Mouse (Mus musculus): ENCODE data around the gene Fgf22. TPM values are rescaled to one million over a fixed set of nuclear protein-coding genes. Genes with fewer than 3 reads are reported as not detected.

The Fgf22 gene
- polyA plus RNA-seq, 1 experiment, result 11.1 TPM

- 93% methylated on average over 12 of the region's 12 CpGs for WGBS
- Histone ChIP-seq H3K27me3 (ENCODE audit: control insufficient read depth, insufficient read depth, low read length) (no peaks in the 10 kb centered on the region), H3K4me1 (ENCODE audit: control insufficient read depth, insufficient read depth, low read length) (peaks cover 29% of the 10 kb centered on the region), H3K27ac (ENCODE audit: insufficient read depth, low read length) (no peak overlapping the region), H3K4me3 (replicated peaks; ENCODE audit: insufficient read depth, low read depth, low read length) (no peak overlapping the region)
- TF ChIP-seq CTCF (IDR thresholded peaks at IDR 0.05; ENCODE audit: borderline replicate concordance, insufficient read depth, low read depth, low read length) (no peak), POLR2A (IDR thresholded peaks at IDR 0.05; ENCODE audit: borderline replicate concordance, insufficient read depth, low read length) (no peak)
- DNase-seq, result no peak
These were observed 43.5 kb downstream of the Fgf22 start for GRCm38 (mm10) chr10:79798289-79798928.

GRCm38 (mm10) chr10:79800508-79800907 lies 45.6 kb downstream of the Fgf22 start:
- 24% methylated on average over 11 of the region's 11 CpGs for WGBS
- H3K4me1 ChIP-seq (ENCODE audit: control insufficient read depth, insufficient read depth, low read length), result peaks cover 40% of the 10 kb centered on the region
- DNase-seq, result no peak
- no peaks in the 10 kb centered on the region for H3K27me3 ChIP-seq (ENCODE audit: control insufficient read depth, insufficient read depth, low read length)
- no peak for TF ChIP-seq POLR2A (IDR thresholded peaks at IDR 0.05; ENCODE audit: borderline replicate concordance, insufficient read depth, low read length)
- TF ChIP-seq CTCF (IDR thresholded peaks at IDR 0.05; ENCODE audit: borderline replicate concordance, insufficient read depth, low read depth, low read length), result no peak
- H3K27ac ChIP-seq (ENCODE audit: insufficient read depth, low read length), result no peak overlapping the region; the same call in 1 of the 2 replicates
- no peak overlapping the region for H3K4me3 ChIP-seq (replicated peaks; ENCODE audit: insufficient read depth, low read depth, low read length)

GRCm38 (mm10) chr10:79801837-79802236 lies 47.0 kb downstream of the Fgf22 start:
- TF ChIP-seq CTCF (IDR thresholded peaks at IDR 0.05; ENCODE audit: borderline replicate concordance, insufficient read depth, low read depth, low read length) (no peak), POLR2A (IDR thresholded peaks at IDR 0.05; ENCODE audit: borderline replicate concordance, insufficient read depth, low read length) (no peak)
- Histone ChIP-seq H3K4me3 (replicated peaks; ENCODE audit: insufficient read depth, low read depth, low read length) (no peak overlapping the region), H3K27me3 (ENCODE audit: control insufficient read depth, insufficient read depth, low read length) (no peaks in the 10 kb centered on the region), H3K4me1 (ENCODE audit: control insufficient read depth, insufficient read depth, low read length) (peaks cover 52% of the 10 kb centered on the region), H3K27ac (ENCODE audit: insufficient read depth, low read length) (peak overlapping the region; percentile 49)
- DNase-seq, result no peak
- WGBS, result 30% methylated on average over 3 of the region's 3 CpGs

GRCm38 (mm10) chr10:79802331-79802971 lies 47.6 kb downstream of the Fgf22 start:
- 21% methylated on average over 11 of the region's 11 CpGs for WGBS
- Histone ChIP-seq H3K27me3 (ENCODE audit: control insufficient read depth, insufficient read depth, low read length) (no peaks in the 10 kb centered on the region), H3K27ac (ENCODE audit: insufficient read depth, low read length) (peak overlapping the region; percentile 49), H3K4me1 (ENCODE audit: control insufficient read depth, insufficient read depth, low read length) (peaks cover 58% of the 10 kb centered on the region), H3K4me3 (replicated peaks; ENCODE audit: insufficient read depth, low read depth, low read length) (no peak overlapping the region)
- no peak for TF ChIP-seq POLR2A (IDR thresholded peaks at IDR 0.05; ENCODE audit: borderline replicate concordance, insufficient read depth, low read length)
- no peak for TF ChIP-seq CTCF (IDR thresholded peaks at IDR 0.05; ENCODE audit: borderline replicate concordance, insufficient read depth, low read depth, low read length)
- peak; percentile 47 to 52 for DNase-seq

GRCm38 (mm10) chr10:79803716-79804323 lies 48.9 kb downstream of the Fgf22 start:
- peak overlapping the region; percentile 11 for H3K4me3 ChIP-seq (replicated peaks; ENCODE audit: insufficient read depth, low read depth, low read length)
- 14% methylated on average over 29 of the region's 29 CpGs for WGBS
- peak overlapping the region; percentile 66; the same call in 1 of the 2 replicates for H3K27ac ChIP-seq (ENCODE audit: insufficient read depth, low read length)
- no peaks in the 10 kb centered on the region for H3K27me3 ChIP-seq (ENCODE audit: control insufficient read depth, insufficient read depth, low read length)
- peak; percentile 70 for DNase-seq
- TF ChIP-seq CTCF (IDR thresholded peaks at IDR 0.05; ENCODE audit: borderline replicate concordance, insufficient read depth, low read depth, low read length) (no peak), POLR2A (IDR thresholded peaks at IDR 0.05; ENCODE audit: borderline replicate concordance, insufficient read depth, low read length) (no peak)
- H3K4me1 ChIP-seq (ENCODE audit: control insufficient read depth, insufficient read depth, low read length), result peaks cover 68% of the 10 kb centered on the region

- Histone ChIP-seq H3K27me3 (ENCODE audit: control insufficient read depth, insufficient read depth, low read length) (no peaks in the 10 kb centered on the region), H3K27ac (ENCODE audit: insufficient read depth, low read length) (peak overlapping the region; percentile 40; the same call in 1 of the 2 replicates), H3K4me1 (ENCODE audit: control insufficient read depth, insufficient read depth, low read length) (peaks cover 62% of the 10 kb centered on the region), H3K4me3 (replicated peaks; ENCODE audit: insufficient read depth, low read depth, low read length) (no peak overlapping the region)
- no peak for DNase-seq
- TF ChIP-seq CTCF (IDR thresholded peaks at IDR 0.05; ENCODE audit: borderline replicate concordance, insufficient read depth, low read depth, low read length) (no peak), POLR2A (IDR thresholded peaks at IDR 0.05; ENCODE audit: borderline replicate concordance, insufficient read depth, low read length) (no peak)
- 51% methylated on average over 11 of the region's 11 CpGs for WGBS
These were observed 50.8 kb downstream of the Fgf22 start for GRCm38 (mm10) chr10:79805636-79806035.

- WGBS, result 73% methylated on average over 9 of the region's 9 CpGs
- peaks cover 58% of the 10 kb centered on the region for H3K4me1 ChIP-seq (ENCODE audit: control insufficient read depth, insufficient read depth, low read length)
- H3K27ac ChIP-seq (ENCODE audit: insufficient read depth, low read length), result peak overlapping the region; percentile 65
These were observed 51.5 kb downstream of the Fgf22 start for GRCm38 (mm10) chr10:79806331-79806730.

More at GRCm38 (mm10) chr10:79806331-79806730, 51.5 kb downstream of the Fgf22 start:
- TF ChIP-seq CTCF (IDR thresholded peaks at IDR 0.05; ENCODE audit: borderline replicate concordance, insufficient read depth, low read depth, low read length), result no peak
- TF ChIP-seq POLR2A (IDR thresholded peaks at IDR 0.05; ENCODE audit: borderline replicate concordance, insufficient read depth, low read length), result no peak
- H3K4me3 ChIP-seq (replicated peaks; ENCODE audit: insufficient read depth, low read depth, low read length), result no peak overlapping the region
- DNase-seq, result no peak
- H3K27me3 ChIP-seq (ENCODE audit: control insufficient read depth, insufficient read depth, low read length), result no peaks in the 10 kb centered on the region

Measured in cerebellum, adult 2 months (tissue).